Mouse (Mus musculus): ENCODE measurements around the gene Ush1g.

- TF ChIP-seq USF1 (IDR thresholded peaks at IDR 0.05; ENCODE audit: low read depth), result no peak
- no peak for TF ChIP-seq MAX (IDR thresholded peaks at IDR 0.05; ENCODE audit: low read depth)
- no peak for TF ChIP-seq POLR2A (IDR thresholded peaks at IDR 0.05; ENCODE audit: insufficient read length, low read depth)
- no peak for TF ChIP-seq TCF12 (IDR thresholded peaks at IDR 0.05; ENCODE audit: insufficient read depth, poor library complexity, severe bottlenecking)
- no peak for TF ChIP-seq E2F4 (IDR thresholded peaks at IDR 0.05; ENCODE audit: insufficient read depth)
- TF ChIP-seq MYOG (IDR thresholded peaks at IDR 0.05; ENCODE audit: control insufficient read depth in 1 of 3, insufficient read depth in 1 of 3, insufficient read length in 2 of 3, low read depth in 2 of 3), result peak in 2 of 3 experiments; percentile 39 to 57
- no peak for TF ChIP-seq MYOD1 (IDR thresholded peaks at IDR 0.05; ENCODE audit: control insufficient read depth in 1 of 3, insufficient read length in 2 of 3, low read depth in 2 of 3)
- TF ChIP-seq REST (IDR thresholded peaks at IDR 0.05; ENCODE audit: insufficient read depth, insufficient read length), result no peak
- TF ChIP-seq POLR2AphosphoS2 (IDR thresholded peaks at IDR 0.05; ENCODE audit: insufficient read length, low read depth), result no peak
- no peak for TF ChIP-seq TCF3 (IDR thresholded peaks at IDR 0.05; ENCODE audit: insufficient read length, low read depth)
- TF ChIP-seq CEBPB (IDR thresholded peaks at IDR 0.05; ENCODE audit: insufficient read depth, poor library complexity, severe bottlenecking), result no peak
These were observed 37.8 kb downstream of the Ush1g start for GRCm38 (mm10) chr11:115283891-115284620.
